Mouse (Mus musculus) hindbrain, embryonic 14.5 days (tissue): ENCODE data around the gene Papolb. TPM values are rescaled to one million over a fixed set of nuclear protein-coding genes. Genes with fewer than 3 reads are reported as not detected.

Source experiments
- ATAC-seq: fragments of 200-750 bp; cut with Nextera tagmentation; 2 replicates; pipeline ENCODE4 v1.8.0; 2017; ENCODE audit warnings: moderate number of reproducible peaks, mild to moderate bottlenecking, moderate TSS enrichment, moderate library complexity; ENCODE audit not compliant: low FRiP score
- DNase-seq: peaks from one replicate; pipeline ENCODE4 v3.0.0-alpha.2; 2015; ENCODE audit warnings: low spot score
- H3K27ac ChIP-seq: fragments of 300-500 bp; sonication (generic); 2 replicates; pipeline ENCODE4 v1.5.1; 2014; ENCODE audit warnings: mild to moderate bottlenecking, moderate library complexity
- H3K27me3 ChIP-seq: fragments of 300-500 bp; sonication (generic); 2 replicates; pipeline ENCODE4 v1.6.1; 2014; ENCODE audit warnings: mild to moderate bottlenecking, low read length, mixed read lengths; ENCODE audit not compliant: control insufficient read depth, insufficient read depth
- H3K36me3 ChIP-seq: fragments of 300-500 bp; sonication (generic); replicated peaks from 2 replicates; pipeline ENCODE4 v1.6.1; 2014; ENCODE audit not compliant: control insufficient read depth, insufficient read depth
- H3K4me1 ChIP-seq: fragments of 300-500 bp; sonication (generic); replicated peaks from 2 replicates; pipeline ENCODE4 v1.6.1; 2014; ENCODE audit warnings: antibody characterized with exemption, low read length, mixed read lengths; ENCODE audit not compliant: control insufficient read depth, insufficient read depth
- H3K4me2 ChIP-seq: fragments of 300-500 bp; sonication (generic); replicated peaks from 2 replicates; pipeline ENCODE4 v1.6.1; 2014; ENCODE audit warnings: mild to moderate bottlenecking, moderate library complexity
- H3K4me3 ChIP-seq: fragments of 300-500 bp; sonication (generic); replicated peaks from 2 replicates; pipeline ENCODE4 v1.5.1; 2014; ENCODE audit warnings: mild to moderate bottlenecking, low read length
- H3K9ac ChIP-seq: fragments of 300-500 bp; sonication (generic); 2 replicates; pipeline ENCODE4 v1.6.1; 2014
- H3K9me3 ChIP-seq: fragments of 300-500 bp; sonication (generic); 2 replicates; pipeline ENCODE4 v1.6.1; 2016; ENCODE audit warnings: low read length; ENCODE audit not compliant: control insufficient read depth
- WGBS: fragments of 180-500 bp; shearing (Covaris S2); extraction: QIAGEN DNeasy Blood & Tissue Kit; methylation state at CpG from one replicate; pipeline ENCODE4 v1.1.7; 2014; 5-methylcytosine and 5-hydroxymethylcytosine counted together
- polyA plus RNA-seq: library from polyadenylated mRNA; unstranded; fragments of >200 nt; fragmentation: Nextera tagmentation; extraction: Ambion mirVana; gene quantifications from 2 replicates; pipeline ENCODE4 v1.2.1, GENCODE M21; 2014

The Papolb gene
- polyA plus RNA-seq, result 0.23 and 0.25 TPM in 2 replicates

DNA sequence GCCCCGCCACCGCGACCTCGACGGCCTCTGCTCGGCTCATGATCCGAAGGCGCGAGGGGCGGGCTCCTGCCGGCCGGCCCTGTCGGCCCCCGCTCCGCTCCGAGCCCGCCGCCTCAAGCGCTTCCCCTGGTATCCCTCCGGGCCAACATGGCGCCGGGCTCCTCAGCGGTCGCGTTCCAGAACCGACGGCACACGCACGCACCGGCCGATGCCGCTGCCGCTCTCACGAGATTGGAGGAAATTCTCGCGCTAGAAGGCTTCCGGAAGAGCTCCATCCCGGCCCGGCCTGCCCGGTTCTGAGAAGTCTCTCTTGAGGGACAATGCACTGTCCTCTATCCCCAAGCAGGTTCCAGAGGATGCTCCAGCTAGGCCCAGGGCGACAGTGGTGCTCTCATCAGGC, at the start of gene Papolb:
Gene Papolb, minus strand, starts transcription at position 162 of the 400 bp plus-strand sequence.
- Histone ChIP-seq H3K4me3 (no peak within 1 kb of the TSS), H3K4me2 (no peak within 1 kb of the TSS; the same call in 1 of the 2 replicates), H3K27me3 (0 out of 2 replicates have a peak, but pooled peaks cover 6% of the 10 kb centered on the region), H3K36me3 (no peaks in the 10 kb centered on the region), H3K9ac (no peak within 1 kb of the TSS), H3K4me1 (no peaks in the 10 kb centered on the region), H3K27ac (no peak within 1 kb of the TSS), H3K9me3 (no peaks in the 10 kb centered on the region)
- WGBS, result 40% methylated on average over 41 of the region's 41 CpGs
- DNase-seq (no peak), ATAC-seq (no peak)

DNA sequence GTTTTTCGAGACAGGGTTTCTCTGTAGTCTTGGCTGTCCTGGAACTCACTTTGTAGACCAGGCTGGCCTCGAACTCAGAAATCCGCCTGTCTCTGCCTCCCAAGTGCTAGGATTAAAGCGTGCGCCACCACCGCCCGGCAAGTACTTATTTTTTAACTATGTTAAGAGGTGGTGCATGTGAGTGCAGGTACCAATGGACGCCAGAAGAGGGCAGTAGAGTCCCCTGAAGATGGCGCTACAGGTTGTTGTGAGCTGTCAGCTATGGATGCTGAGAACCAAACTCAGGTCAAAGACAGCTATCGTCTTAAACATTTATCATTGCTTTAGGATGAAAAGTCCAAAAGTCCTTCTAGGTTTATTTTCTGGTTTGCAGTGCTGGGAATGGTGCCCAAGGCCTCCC, 48.3 kb upstream of the Papolb start:
- no peak for ATAC-seq
- WGBS, result 94% methylated on average over 10 of the region's 10 CpGs
- DNase-seq, result no peak
- Histone ChIP-seq H3K4me2 (no peak overlapping the region), H3K9me3 (0 out of 2 replicates have a peak, but pooled peaks cover under 1% of the 10 kb centered on the region), H3K27me3 (no peaks in the 10 kb centered on the region), H3K4me1 (no peaks in the 10 kb centered on the region), H3K36me3 (no peaks in the 10 kb centered on the region), H3K4me3 (no peak overlapping the region), H3K27ac (no peak overlapping the region), H3K9ac (no peak overlapping the region)

DNA sequence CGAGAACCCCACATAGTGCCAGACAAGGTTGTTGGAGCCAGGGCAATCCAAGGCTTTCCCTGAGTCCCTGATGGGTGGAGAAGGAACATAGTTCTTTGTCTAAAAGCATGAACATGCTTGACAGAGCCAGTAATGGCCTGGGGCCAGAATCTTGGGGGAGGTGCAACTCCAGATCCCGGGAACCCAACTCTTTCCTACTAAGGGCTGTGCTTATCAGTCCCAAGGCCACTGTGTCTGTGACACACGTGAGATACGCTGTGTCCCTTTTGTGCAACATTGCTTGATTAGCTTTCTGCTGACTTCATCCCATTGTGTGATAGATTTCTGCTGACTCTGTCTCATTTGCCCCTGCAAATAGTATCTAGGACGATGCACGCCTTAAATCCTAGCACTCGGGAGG, 47.0 kb upstream of the Papolb start:
- Histone ChIP-seq H3K27me3 (no peaks in the 10 kb centered on the region), H3K9me3 (0 out of 2 replicates have a peak, but pooled peaks cover 5% of the 10 kb centered on the region), H3K27ac (no peak overlapping the region), H3K9ac (no peak overlapping the region), H3K4me1 (no peaks in the 10 kb centered on the region), H3K36me3 (no peaks in the 10 kb centered on the region), H3K4me3 (no peak overlapping the region), H3K4me2 (no peak overlapping the region)
- WGBS, result 78% methylated on average over 7 of the region's 7 CpGs
- DNase-seq (no peak), ATAC-seq (no peak)

DNA sequence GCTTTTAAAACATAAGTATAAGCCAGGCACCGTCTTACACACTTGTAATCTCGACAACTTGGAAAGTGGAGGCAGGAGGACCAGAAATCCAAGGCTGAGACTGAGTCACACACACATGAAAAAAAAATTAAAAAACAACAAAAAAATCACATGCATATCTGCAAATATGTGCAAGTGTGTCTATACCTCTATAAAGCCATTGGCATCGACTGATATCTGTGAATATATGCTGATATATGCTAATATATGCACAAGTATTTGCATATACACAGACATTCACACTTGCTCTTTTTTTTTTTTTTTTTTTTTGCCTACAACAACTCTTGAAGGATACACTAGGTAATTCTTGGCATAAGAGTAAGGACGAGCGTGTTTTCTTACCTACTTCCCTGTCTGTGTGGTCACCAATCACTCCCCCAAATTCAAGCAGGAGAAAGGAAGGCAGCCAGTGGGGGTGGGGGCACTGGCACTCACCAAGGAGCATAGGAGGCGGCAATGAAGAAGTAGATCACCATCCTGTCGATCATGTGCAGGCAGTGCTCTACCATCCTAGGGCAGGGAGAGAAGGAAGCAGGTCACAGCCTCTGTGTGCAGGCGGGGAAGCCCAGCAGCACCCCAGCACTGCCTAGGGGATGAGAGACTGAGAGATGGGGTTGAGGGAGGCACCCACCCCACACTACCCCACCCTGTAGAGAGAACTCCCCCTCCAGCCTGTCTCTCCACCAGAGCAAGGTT, 44.6 kb upstream of the Papolb start:
- no peaks in the 10 kb centered on the region for H3K4me1 ChIP-seq
- 72% methylated on average over 8 of the region's 8 CpGs for WGBS
- ATAC-seq, result no peak
- 0 out of 2 replicates have a peak, but pooled peaks cover 5% of the 10 kb centered on the region for H3K9me3 ChIP-seq
- no peak overlapping the region for H3K9ac ChIP-seq
- no peaks in the 10 kb centered on the region for H3K36me3 ChIP-seq
- no peak overlapping the region for H3K4me2 ChIP-seq
- H3K27me3 ChIP-seq, result no peaks in the 10 kb centered on the region
- H3K27ac ChIP-seq, result no peak overlapping the region
- H3K4me3 ChIP-seq, result no peak overlapping the region
- no peak for DNase-seq

DNA sequence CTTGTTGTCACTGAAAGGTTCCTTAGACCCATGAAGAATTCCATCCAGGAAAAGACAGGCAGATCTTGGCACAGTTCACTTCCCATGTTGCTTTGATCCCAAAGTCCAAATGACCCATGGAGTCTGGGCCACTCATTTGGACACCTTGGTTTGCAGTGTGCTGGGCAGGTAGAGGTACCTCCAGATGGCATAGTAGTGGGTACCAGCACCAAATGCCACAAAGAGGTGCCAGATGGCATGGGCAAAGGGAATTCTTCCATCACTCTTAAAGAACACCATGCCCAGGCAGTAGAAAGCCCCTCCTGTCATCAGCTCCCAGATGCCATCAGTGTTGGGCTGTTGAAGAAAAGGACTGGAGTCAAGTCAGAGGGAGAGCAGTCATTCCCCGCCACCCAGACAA, 34.7 kb upstream of the Papolb start:
- Histone ChIP-seq H3K36me3 (no peaks in the 10 kb centered on the region), H3K4me2 (no peak overlapping the region), H3K9me3 (no peaks in the 10 kb centered on the region), H3K4me3 (no peak overlapping the region), H3K4me1 (no peaks in the 10 kb centered on the region), H3K27ac (no peak overlapping the region), H3K9ac (no peak overlapping the region), H3K27me3 (no peaks in the 10 kb centered on the region)
- DNase-seq (no peak), ATAC-seq (no peak)
- WGBS, result 94% methylated on average over 1 of the region's 1 CpGs

DNA sequence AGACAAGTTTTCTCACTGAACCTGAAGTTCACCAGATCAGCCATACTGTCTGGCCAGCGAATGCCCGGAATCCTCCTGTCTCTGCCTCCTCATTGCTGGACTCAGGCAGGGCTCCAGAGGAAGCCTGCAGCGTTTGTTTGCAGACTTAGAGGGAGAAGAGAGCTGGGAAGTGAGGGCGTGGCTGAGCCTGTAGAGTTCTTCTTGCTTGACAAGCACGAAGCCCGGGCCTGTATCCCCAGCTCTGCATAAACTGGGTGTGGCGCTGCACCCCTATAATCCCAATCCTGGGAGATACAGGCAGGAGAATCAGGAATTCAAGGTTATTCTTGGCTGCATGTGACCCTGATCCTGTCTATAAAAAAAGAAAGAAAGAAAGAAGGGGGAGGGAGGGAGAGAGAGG, 30.4 kb upstream of the Papolb start:
- ATAC-seq (no peak), DNase-seq (no peak)
- no peaks in the 10 kb centered on the region for H3K4me1 ChIP-seq
- H3K36me3 ChIP-seq, result no peaks in the 10 kb centered on the region
- H3K27me3 ChIP-seq, result no peaks in the 10 kb centered on the region
- no peaks in the 10 kb centered on the region for H3K9me3 ChIP-seq
- H3K4me3 ChIP-seq, result no peak overlapping the region
- H3K9ac ChIP-seq, result no peak overlapping the region
- H3K4me2 ChIP-seq, result no peak overlapping the region
- H3K27ac ChIP-seq, result no peak overlapping the region
- 57% methylated on average over 7 of the region's 7 CpGs for WGBS

DNA sequence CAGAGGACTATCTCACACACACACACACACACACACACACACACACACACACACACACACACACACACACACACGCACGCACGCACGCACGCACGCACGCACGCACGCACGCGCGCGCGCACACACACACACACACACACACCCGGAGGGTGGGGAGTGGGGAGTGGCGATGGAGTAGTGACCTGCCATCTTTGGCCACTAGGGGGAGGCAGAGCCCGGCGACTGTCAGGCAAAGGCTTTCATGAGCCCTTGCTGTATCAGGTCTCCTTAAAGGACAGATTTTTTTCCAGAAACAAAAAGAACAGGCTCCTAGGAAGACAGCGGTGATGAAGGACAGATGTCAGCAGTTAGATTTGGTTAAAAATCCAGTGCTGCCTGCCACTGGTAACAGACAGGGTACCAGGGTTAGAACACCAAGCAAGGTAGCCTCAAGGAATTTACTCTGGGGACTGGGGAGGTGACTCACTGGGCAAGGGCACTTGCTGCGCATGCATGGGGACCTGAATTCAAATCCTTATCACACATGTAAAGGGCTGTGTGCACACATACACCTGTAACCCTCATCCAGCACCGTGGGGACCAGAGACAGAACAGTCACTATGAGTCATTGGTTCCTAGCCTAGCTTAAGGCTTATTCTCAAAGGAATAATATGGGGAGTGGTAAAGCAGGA, 27.7 kb upstream of the Papolb start:
- H3K27me3 ChIP-seq, result no peaks in the 10 kb centered on the region
- no peak overlapping the region for H3K4me3 ChIP-seq
- no peak overlapping the region for H3K27ac ChIP-seq
- no peaks in the 10 kb centered on the region for H3K9me3 ChIP-seq
- H3K9ac ChIP-seq, result no peak overlapping the region
- no peaks in the 10 kb centered on the region for H3K4me1 ChIP-seq
- 43% methylated on average over 12 of the region's 21 CpGs for WGBS
- H3K4me2 ChIP-seq, result 0 out of 2 replicates have a peak overlapping the region, but pooled peaks have one; percentile 7
- H3K36me3 ChIP-seq, result no peaks in the 10 kb centered on the region
- DNase-seq (peak; percentile 80), ATAC-seq (peak; percentile 71)

DNA sequence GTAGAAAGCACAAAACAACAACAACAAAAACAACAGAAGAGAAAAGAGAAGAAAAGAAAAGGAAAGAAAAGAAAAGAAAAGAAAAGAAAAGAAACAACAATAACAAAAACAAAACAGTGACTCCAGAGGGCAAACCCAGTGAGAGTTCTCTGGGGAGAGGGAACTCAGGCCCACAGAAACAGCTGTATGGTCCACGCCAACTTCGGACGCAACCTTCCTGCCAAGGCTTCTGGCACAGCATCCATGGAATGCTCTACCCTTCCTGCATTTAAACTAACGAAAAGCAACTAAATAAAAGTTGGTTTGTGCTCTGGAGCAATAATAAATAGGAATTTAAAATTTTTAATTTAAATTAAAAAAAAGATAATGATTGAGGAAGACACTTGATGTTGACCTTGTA, 26.8 kb upstream of the Papolb start:
- no peak overlapping the region for H3K9ac ChIP-seq
- H3K27ac ChIP-seq, result no peak overlapping the region
- H3K9me3 ChIP-seq, result no peaks in the 10 kb centered on the region
- no peak for ATAC-seq
- no peak overlapping the region for H3K4me2 ChIP-seq
- DNase-seq, result no peak
- no peaks in the 10 kb centered on the region for H3K27me3 ChIP-seq
- H3K4me3 ChIP-seq, result no peak overlapping the region
- WGBS, result 90% methylated on average over 4 of the region's 4 CpGs
- no peaks in the 10 kb centered on the region for H3K36me3 ChIP-seq
- H3K4me1 ChIP-seq, result no peaks in the 10 kb centered on the region

DNA sequence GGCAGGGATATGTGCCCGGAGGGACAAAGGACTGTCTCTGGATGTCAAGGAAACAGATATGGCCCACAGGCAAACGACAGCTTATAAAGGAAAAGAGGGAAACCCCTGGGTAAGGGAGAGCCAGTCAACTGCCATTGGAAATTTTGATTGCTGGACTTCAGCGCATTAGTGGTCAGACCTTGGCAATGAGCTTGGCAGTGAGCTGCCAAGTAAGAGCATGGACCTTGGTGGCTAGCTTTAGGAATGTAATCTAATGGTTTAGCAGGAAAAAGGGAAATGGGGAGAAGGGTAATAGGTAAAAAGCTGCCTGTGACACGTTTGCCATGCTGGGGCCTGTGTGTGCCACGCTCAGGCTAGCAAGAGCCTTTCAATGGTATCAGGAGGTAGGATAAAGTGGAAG, 26.0 kb upstream of the Papolb start:
- 84% methylated on average over 5 of the region's 5 CpGs for WGBS
- Histone ChIP-seq H3K4me1 (no peaks in the 10 kb centered on the region), H3K4me3 (no peak overlapping the region), H3K9ac (no peak overlapping the region), H3K4me2 (no peak overlapping the region), H3K27me3 (no peaks in the 10 kb centered on the region), H3K27ac (no peak overlapping the region), H3K36me3 (no peaks in the 10 kb centered on the region), H3K9me3 (no peaks in the 10 kb centered on the region)
- DNase-seq (no peak), ATAC-seq (no peak)
